Mouse (Mus musculus): ENCODE measurements at regions not wholly inside any gene's neighbourhood (a gene's known extent, or its start where the extent isn't known, plus 50 kb on each side); places are given as distances from the start of the nearest gene placed in this dataset.
A peak's percentile ranks its signal among the peaks of the same experiment; 100 is the strongest.

- WGBS (ENCODE audit: insufficient replicate concordance) = 64% methylated on average over 2 of the region's 2 CpGs
- Histone ChIP-seq H3K9ac (replicated peaks) (no peak overlapping the region), H3K27me3 (ENCODE audit: insufficient read depth, low read length) (no peaks in the 10 kb centered on the region), H3K4me3 (ENCODE audit: low read depth, low read length) (no peak overlapping the region), H3K27ac (ENCODE audit: low read depth) (no peak overlapping the region), H3K36me3 (replicated peaks; ENCODE audit: insufficient read depth, low read length) (no peaks in the 10 kb centered on the region), H3K9me3 (ENCODE audit: low read length) (no peaks in the 10 kb centered on the region), H3K4me1 (ENCODE audit: insufficient read depth) (no peaks in the 10 kb centered on the region), H3K4me2 (ENCODE audit: low read depth, low read length) (no peak overlapping the region)
- ATAC-seq (no peak), DNase-seq (no peak)
- TF ChIP-seq CTCF (IDR thresholded peaks at IDR 0.05; ENCODE audit: low read depth) = no peak
Measured at GRCm38 (mm10) chr10:51278195-51278594, 202.2 kb upstream of the Gm49339 start.

GRCm38 (mm10) chr10:51282451-51282850, 198.0 kb upstream of the Gm49339 start:
- H3K27ac ChIP-seq (ENCODE audit: low read depth) = no peak overlapping the region
- H3K9me3 ChIP-seq (ENCODE audit: low read length) = no peaks in the 10 kb centered on the region
- no peaks in the 10 kb centered on the region for H3K36me3 ChIP-seq (replicated peaks; ENCODE audit: insufficient read depth, low read length)
- no peak overlapping the region for H3K4me3 ChIP-seq (ENCODE audit: low read depth, low read length)
- TF ChIP-seq EP300 (IDR thresholded peaks at IDR 0.05; ENCODE audit: low read depth) (no peak), CTCF (IDR thresholded peaks at IDR 0.05; ENCODE audit: low read depth) (no peak)
- DNase-seq (no peak), ATAC-seq (no peak)
- H3K4me1 ChIP-seq (ENCODE audit: insufficient read depth) = no peaks in the 10 kb centered on the region
- 80% methylated on average over 1 of the region's 1 CpGs for WGBS (ENCODE audit: insufficient replicate concordance)
- no peak overlapping the region for H3K9ac ChIP-seq (replicated peaks)
- H3K27me3 ChIP-seq (ENCODE audit: insufficient read depth, low read length) = no peaks in the 10 kb centered on the region
- no peak overlapping the region for H3K4me2 ChIP-seq (ENCODE audit: low read depth, low read length)

- H3K4me3 ChIP-seq (ENCODE audit: low read depth, low read length) = no peak overlapping the region
- no peak overlapping the region for H3K9ac ChIP-seq (replicated peaks)
- DNase-seq (no peak), ATAC-seq (no peak)
- H3K4me1 ChIP-seq (ENCODE audit: insufficient read depth) = no peaks in the 10 kb centered on the region
- no peaks in the 10 kb centered on the region for H3K9me3 ChIP-seq (ENCODE audit: low read length)
- no peak overlapping the region for H3K4me2 ChIP-seq (ENCODE audit: low read depth, low read length)
- no peaks in the 10 kb centered on the region for H3K27me3 ChIP-seq (ENCODE audit: insufficient read depth, low read length)
- H3K36me3 ChIP-seq (replicated peaks; ENCODE audit: insufficient read depth, low read length) = no peaks in the 10 kb centered on the region
- no peak overlapping the region for H3K27ac ChIP-seq (ENCODE audit: low read depth)
- no peak for TF ChIP-seq CTCF (IDR thresholded peaks at IDR 0.05; ENCODE audit: low read depth)
Measured at GRCm38 (mm10) chr10:51284538-51284937, 195.9 kb upstream of the Gm49339 start.

- TF ChIP-seq CTCF (IDR thresholded peaks at IDR 0.05; ENCODE audit: low read depth) = no peak
- no peak for TF ChIP-seq EP300 (IDR thresholded peaks at IDR 0.05; ENCODE audit: low read depth)
- WGBS (ENCODE audit: insufficient replicate concordance) = 46% methylated on average over 4 of the region's 4 CpGs
Measured at GRCm38 (mm10) chr10:51287852-51288251, 192.6 kb upstream of the Gm49339 start.

GRCm38 (mm10) chr10:51291412-51292207, 188.8 kb upstream of the Gm49339 start:
- no peaks in the 10 kb centered on the region for H3K36me3 ChIP-seq (replicated peaks; ENCODE audit: insufficient read depth, low read length)
- ATAC-seq = no peak
- no peak for DNase-seq
- no peak overlapping the region for H3K4me3 ChIP-seq (ENCODE audit: low read depth, low read length)
- peak; percentile 15; the same call in 1 of the 2 replicates for TF ChIP-seq CTCF (IDR thresholded peaks at IDR 0.05; ENCODE audit: low read depth)
- no peak for TF ChIP-seq EP300 (IDR thresholded peaks at IDR 0.05; ENCODE audit: low read depth)
- H3K27ac ChIP-seq (ENCODE audit: low read depth) = no peak overlapping the region
- 38% methylated on average over 5 of the region's 5 CpGs for WGBS (ENCODE audit: insufficient replicate concordance)
- no peaks in the 10 kb centered on the region for H3K4me1 ChIP-seq (ENCODE audit: insufficient read depth)
- no peak overlapping the region for H3K4me2 ChIP-seq (ENCODE audit: low read depth, low read length)
- no peaks in the 10 kb centered on the region for H3K9me3 ChIP-seq (ENCODE audit: low read length)
- no peak overlapping the region for H3K9ac ChIP-seq (replicated peaks)
- no peaks in the 10 kb centered on the region for H3K27me3 ChIP-seq (ENCODE audit: insufficient read depth, low read length)

More at GRCm38 (mm10) chr10:51287852-51288251, 192.6 kb upstream of the Gm49339 start:
- H3K4me1 ChIP-seq (ENCODE audit: insufficient read depth) = no peaks in the 10 kb centered on the region
- no peak overlapping the region for H3K27ac ChIP-seq (ENCODE audit: low read depth)
- no peak overlapping the region for H3K9ac ChIP-seq (replicated peaks)
- H3K4me3 ChIP-seq (ENCODE audit: low read depth, low read length) = no peak overlapping the region
- no peaks in the 10 kb centered on the region for H3K36me3 ChIP-seq (replicated peaks; ENCODE audit: insufficient read depth, low read length)
- H3K4me2 ChIP-seq (ENCODE audit: low read depth, low read length) = no peak overlapping the region
- ATAC-seq (no peak), DNase-seq (no peak)
- no peaks in the 10 kb centered on the region for H3K9me3 ChIP-seq (ENCODE audit: low read length)
- no peaks in the 10 kb centered on the region for H3K27me3 ChIP-seq (ENCODE audit: insufficient read depth, low read length)

- Histone ChIP-seq H3K36me3 (replicated peaks; ENCODE audit: insufficient read depth, low read length) (no peaks in the 10 kb centered on the region), H3K27me3 (ENCODE audit: insufficient read depth, low read length) (no peaks in the 10 kb centered on the region), H3K9me3 (ENCODE audit: low read length) (no peaks in the 10 kb centered on the region), H3K9ac (replicated peaks) (no peak overlapping the region), H3K4me3 (ENCODE audit: low read depth, low read length) (no peak overlapping the region), H3K4me1 (ENCODE audit: insufficient read depth) (no peaks in the 10 kb centered on the region), H3K4me2 (ENCODE audit: low read depth, low read length) (no peak overlapping the region), H3K27ac (ENCODE audit: low read depth) (no peak overlapping the region)
- no peak for ATAC-seq
- DNase-seq = no peak
- TF ChIP-seq CTCF (IDR thresholded peaks at IDR 0.05; ENCODE audit: low read depth) = no peak
- no peak for TF ChIP-seq EP300 (IDR thresholded peaks at IDR 0.05; ENCODE audit: low read depth)
Measured at GRCm38 (mm10) chr10:51312814-51313213, 167.6 kb upstream of the Gm49339 start.

- H3K4me1 ChIP-seq (ENCODE audit: insufficient read depth) = no peaks in the 10 kb centered on the region
- WGBS (ENCODE audit: insufficient replicate concordance) = 65% methylated on average over 2 of the region's 2 CpGs
- H3K27ac ChIP-seq (ENCODE audit: low read depth) = no peak overlapping the region
- ATAC-seq (no peak), DNase-seq (no peak)
- TF ChIP-seq EP300 (IDR thresholded peaks at IDR 0.05; ENCODE audit: low read depth) = no peak
- TF ChIP-seq CTCF (IDR thresholded peaks at IDR 0.05; ENCODE audit: low read depth) = no peak
- no peaks in the 10 kb centered on the region for H3K36me3 ChIP-seq (replicated peaks; ENCODE audit: insufficient read depth, low read length)
- H3K4me3 ChIP-seq (ENCODE audit: low read depth, low read length) = no peak overlapping the region
- H3K27me3 ChIP-seq (ENCODE audit: insufficient read depth, low read length) = no peaks in the 10 kb centered on the region
- H3K4me2 ChIP-seq (ENCODE audit: low read depth, low read length) = no peak overlapping the region
- H3K9me3 ChIP-seq (ENCODE audit: low read length) = no peaks in the 10 kb centered on the region
- H3K9ac ChIP-seq (replicated peaks) = no peak overlapping the region
Measured at GRCm38 (mm10) chr10:51320207-51320606, 160.2 kb upstream of the Gm49339 start.

Measured in liver, postnatal 0 days (tissue).